Mouse (Mus musculus) embryonic fibroblast, embryonic 13.5 days (primary cell): ENCODE results near the gene Gm2a.

ENCODE experiments used
- CTCF ChIP-seq: IDR thresholded peaks from 2 replicates; pipeline ENCODE4 v1.5.1; 2011; ENCODE audit warnings: mild to moderate bottlenecking, control low read depth, low read length, moderate library complexity, borderline replicate concordance; ENCODE audit not compliant: insufficient read depth
- POLR2A ChIP-seq: IDR thresholded peaks from 2 replicates; pipeline ENCODE4 v1.6.1; 2011; ENCODE audit warnings: low read depth, mild to moderate bottlenecking, control low read depth, low read length, moderate library complexity

DNA sequence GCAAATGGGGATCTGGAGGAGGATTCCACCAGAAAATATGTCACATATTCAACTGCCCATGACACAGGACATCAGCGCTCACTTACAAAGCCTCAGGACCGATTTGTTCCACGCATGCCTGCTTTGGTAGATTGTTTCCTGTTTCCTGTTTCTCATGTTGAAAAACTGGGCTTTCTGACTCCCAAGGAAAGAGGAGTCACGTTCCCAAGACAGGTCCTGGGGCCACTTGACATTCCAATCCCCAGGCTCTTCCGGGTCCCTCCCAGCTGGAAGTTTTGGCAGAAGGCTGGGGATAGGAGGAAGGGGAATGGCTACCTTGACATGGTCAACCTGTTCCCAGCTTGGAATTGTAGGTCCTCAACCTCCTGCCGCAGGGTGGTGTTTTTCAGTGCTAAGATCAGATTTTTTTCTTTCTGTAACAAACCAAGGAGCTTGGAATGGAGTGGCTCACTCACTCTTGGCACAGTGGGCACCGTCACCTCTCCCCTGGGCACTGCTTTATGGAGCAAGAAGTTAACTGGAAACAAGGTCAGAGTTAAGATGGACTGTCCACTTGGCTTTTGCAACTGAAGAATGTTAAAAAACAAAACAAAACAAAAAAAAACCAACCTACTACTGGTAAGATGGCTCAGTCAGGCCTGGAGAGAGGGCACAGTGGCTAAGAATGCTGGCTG is 46.9 kb upstream of the Gm2a start:
- TF ChIP-seq POLR2A (no peak), CTCF (no peak)
